Mouse (Mus musculus) neural tube, embryonic 12.5 days (tissue): ENCODE data around the gene Gm21900. TPM values are rescaled to one million over a fixed set of nuclear protein-coding genes. Genes with fewer than 3 reads are reported as not detected.
"Not testable (repeated sequence)": the region's sequence is repeated elsewhere in the genome, so short reads cannot be mapped to it uniquely, and the experiment has no call there.

Experiments
- ATAC-seq: fragments of 200-750 bp; cut with Nextera tagmentation; 2 replicates; pipeline ENCODE4 v1.8.0; 2017; ENCODE audit warnings: low read depth, mild to moderate bottlenecking, moderate TSS enrichment, moderate library complexity; ENCODE audit not compliant: low FRiP score
- H3K27ac ChIP-seq: fragments of 300-500 bp; sonication (generic); 2 replicates; pipeline ENCODE4 v1.5.1; 2016
- H3K27me3 ChIP-seq: fragments of 300-500 bp; sonication (generic); replicated peaks from 2 replicates; pipeline ENCODE4 v1.6.1; 2016; ENCODE audit warnings: mild to moderate bottlenecking
- H3K36me3 ChIP-seq: fragments of 300-500 bp; sonication (generic); 2 replicates; pipeline ENCODE4 v1.6.1; 2016; ENCODE audit warnings: mild to moderate bottlenecking
- H3K4me1 ChIP-seq: fragments of 300-500 bp; sonication (generic); 2 replicates; pipeline ENCODE4 v1.6.1; 2016
- H3K4me2 ChIP-seq: fragments of 300-500 bp; sonication (generic); replicated peaks from 2 replicates; pipeline ENCODE4 v1.6.1; 2016; ENCODE audit warnings: mild to moderate bottlenecking
- H3K4me3 ChIP-seq: fragments of 300-500 bp; sonication (generic); 2 replicates; pipeline ENCODE4 v1.5.1; 2016
- H3K9ac ChIP-seq: fragments of 300-500 bp; sonication (generic); 2 replicates; pipeline ENCODE4 v1.6.1; 2016; ENCODE audit warnings: mild to moderate bottlenecking
- H3K9me3 ChIP-seq: fragments of 300-500 bp; sonication (generic); 2 replicates; pipeline ENCODE4 v1.6.1; 2016; ENCODE audit warnings: mild to moderate bottlenecking
- WGBS: fragments of 180-500 bp; shearing (Covaris S2); methylation state at CpG from one replicate; pipeline ENCODE4 v1.1.7; 2016; 5-methylcytosine and 5-hydroxymethylcytosine counted together
- polyA plus RNA-seq: library from polyadenylated mRNA; unstranded; fragments of >200 nt; fragmentation: Nextera tagmentation; extraction: Ambion mirVana; gene quantifications from 2 replicates; pipeline ENCODE4 v1.2.1, GENCODE M21; 2016

Gm21900 gene
- not detected in 2 replicates for polyA plus RNA-seq

- not testable (repeated sequence) for H3K36me3 ChIP-seq, H3K27me3 ChIP-seq, H3K27ac ChIP-seq, ATAC-seq, H3K9me3 ChIP-seq, H3K4me2 ChIP-seq, H3K9ac ChIP-seq, H3K4me3 ChIP-seq, H3K4me1 ChIP-seq
- 91% methylated on average over 4 of the region's 4 CpGs for WGBS
Observed at GRCm38 (mm10) chrY:10616061-10616460, at the start of gene Gm21900. Gene Gm21900 (plus strand): TSS chrY:10616361.

GRCm38 (mm10) chrY:10643516-10643915 lies 27.4 kb downstream of the Gm21900 start:
- H3K4me2 ChIP-seq, H3K4me1 ChIP-seq, H3K9me3 ChIP-seq, H3K36me3 ChIP-seq, H3K9ac ChIP-seq, H3K27me3 ChIP-seq, H3K4me3 ChIP-seq, ATAC-seq, H3K27ac ChIP-seq: not testable (repeated sequence)
- 64% methylated on average over 3 of the region's 25 CpGs for WGBS

Other genes starting within 250 kb of the Gm21900 start
- not detected in 2 replicates for gene Gm28510, start 203.6 kb upstream of the Gm21900 start, polyA plus RNA-seq
- not detected in 2 replicates for gene Gm20737, start 80.3 kb upstream of the Gm21900 start, polyA plus RNA-seq
- gene Gm21775, start 62.9 kb upstream of the Gm21900 start, polyA plus RNA-seq, result not detected in 2 replicates
- gene Gm20777, start 136.1 kb downstream of the Gm21900 start, polyA plus RNA-seq, result not detected in 2 replicates